Mouse (Mus musculus) kidney, postnatal 36 days (tissue): ENCODE data around the gene Scube1.

ENCODE experiments used
- DNase-seq, 2 experiments: peaks; one replicate each; pipeline ENCODE4 v3.0.0; 2021 to 2022; ENCODE audit warnings: mixed read lengths in 2 of 2

The Scube1 gene

DNA sequence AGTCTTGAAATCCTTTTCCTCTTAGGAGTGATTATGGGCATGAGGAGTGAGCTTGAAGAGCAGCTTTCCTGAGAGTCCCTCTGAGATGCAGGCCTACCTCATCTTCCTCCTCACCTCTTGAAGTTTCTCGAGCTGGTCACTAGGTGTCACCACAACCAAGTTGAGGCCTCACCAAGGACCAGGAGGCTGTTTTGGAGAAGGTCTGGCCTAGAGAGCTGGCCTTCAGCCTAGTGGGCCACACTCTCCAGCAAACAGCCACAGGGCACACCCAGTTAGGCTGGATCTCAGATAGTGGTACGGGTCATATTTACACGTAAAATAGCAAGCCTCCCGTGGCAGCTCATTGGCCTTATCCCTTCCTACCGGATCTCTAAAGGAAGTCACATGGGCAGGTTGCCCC lies 60.1 kb downstream of the Scube1 start:
- DNase-seq = peak; percentile 35 to 64

DNA sequence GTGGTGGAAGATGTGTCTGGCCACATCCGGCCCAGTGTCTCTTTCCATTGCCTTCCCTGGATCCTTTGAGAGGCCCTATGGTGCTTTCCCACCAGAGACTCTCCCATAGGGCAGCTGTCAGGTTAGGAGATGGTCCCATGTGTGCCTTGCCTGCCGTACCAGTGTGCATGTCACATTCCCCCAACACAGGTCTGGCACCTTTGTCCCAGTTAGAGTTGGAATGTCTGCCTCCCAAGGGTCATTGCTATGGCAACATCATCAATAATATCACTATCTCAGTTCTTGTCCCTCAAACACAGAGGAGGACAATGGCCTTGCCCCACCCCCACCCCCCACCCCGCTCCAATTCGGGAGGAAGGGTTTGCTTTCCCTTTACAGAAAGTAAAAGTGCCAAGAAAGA lies 61.8 kb downstream of the Scube1 start:
- DNase-seq = no peak

DNA sequence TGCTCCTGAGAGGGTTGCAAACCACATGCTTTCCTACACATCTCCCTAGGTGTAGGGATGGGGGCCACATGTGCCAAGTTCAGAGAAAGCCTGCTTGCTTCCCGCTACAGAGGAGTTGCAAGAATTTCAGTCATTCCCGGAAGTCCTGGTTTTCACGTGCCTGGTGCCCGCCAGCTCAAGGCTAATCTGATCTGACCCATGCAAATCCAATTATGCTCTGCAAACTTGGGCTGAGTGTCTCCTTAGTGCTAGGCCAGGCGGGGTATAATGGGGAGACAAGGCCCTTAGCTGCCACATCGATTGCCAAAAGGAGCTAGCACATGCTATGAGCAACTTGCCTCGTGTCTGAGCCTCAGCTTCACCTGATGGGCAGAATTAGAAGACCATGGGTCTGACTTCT lies 62.7 kb downstream of the Scube1 start:
- DNase-seq = no peak

DNA sequence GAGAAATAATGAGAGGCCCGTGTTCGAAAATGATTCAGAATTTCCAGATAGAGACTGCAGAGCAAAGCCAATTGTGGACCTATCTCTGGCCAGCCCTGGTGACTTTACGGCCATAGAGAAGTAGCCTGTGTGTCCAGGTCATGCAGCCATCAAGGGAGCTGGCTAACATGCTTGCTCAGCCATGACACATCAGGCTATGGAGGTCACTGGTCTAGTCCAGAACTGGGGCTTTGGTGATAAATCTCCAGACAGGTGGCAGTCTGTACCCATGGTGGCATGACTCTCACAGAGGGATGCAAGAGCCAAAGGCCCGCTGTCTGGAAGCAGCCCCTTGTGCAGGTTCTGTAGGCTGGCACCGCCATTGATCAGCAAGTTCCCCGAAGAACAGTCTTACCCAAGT lies 82.3 kb downstream of the Scube1 start:
- DNase-seq = no peak

DNA sequence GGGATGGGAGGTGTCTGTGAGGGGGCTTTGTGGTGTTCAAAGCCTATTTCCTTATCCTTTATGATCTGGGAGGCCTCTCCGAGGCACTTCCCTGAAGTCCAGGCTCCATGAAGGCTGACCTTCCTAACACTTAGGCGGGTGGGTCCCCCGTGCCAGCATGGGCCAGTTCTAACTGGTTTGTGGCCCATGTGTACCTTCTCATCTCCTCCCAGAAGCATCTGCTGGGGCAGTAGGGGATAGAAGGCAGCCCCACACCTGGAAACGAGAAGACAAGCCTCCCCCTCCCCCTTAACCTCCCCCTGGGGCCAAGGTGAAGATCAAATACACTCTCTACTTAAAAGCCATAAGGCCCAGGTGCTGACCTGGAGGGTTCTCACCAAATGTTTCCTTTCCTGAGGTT lies 84.6 kb downstream of the Scube1 start:
- no peak for DNase-seq

DNA sequence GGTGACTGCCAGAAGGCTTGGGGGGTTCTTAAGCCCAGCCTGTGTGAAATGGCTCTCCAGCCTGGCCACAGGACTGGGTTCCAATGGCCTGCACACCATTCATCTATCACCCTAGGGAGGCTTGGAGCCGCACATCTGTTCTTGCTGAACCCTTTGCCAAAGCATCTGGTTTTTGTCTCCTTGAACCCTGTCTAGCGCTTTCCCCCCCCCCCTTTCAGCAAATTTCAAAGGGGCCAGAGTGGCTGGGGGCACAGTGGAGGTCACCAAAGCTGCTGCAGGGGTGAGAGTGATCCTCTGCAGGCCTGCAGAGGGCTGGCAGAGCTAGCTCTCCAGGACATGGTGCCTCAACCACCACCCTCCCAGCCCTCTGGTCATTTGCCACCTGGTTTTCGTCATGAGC lies 85.7 kb downstream of the Scube1 start:
- no peak for DNase-seq

DNA sequence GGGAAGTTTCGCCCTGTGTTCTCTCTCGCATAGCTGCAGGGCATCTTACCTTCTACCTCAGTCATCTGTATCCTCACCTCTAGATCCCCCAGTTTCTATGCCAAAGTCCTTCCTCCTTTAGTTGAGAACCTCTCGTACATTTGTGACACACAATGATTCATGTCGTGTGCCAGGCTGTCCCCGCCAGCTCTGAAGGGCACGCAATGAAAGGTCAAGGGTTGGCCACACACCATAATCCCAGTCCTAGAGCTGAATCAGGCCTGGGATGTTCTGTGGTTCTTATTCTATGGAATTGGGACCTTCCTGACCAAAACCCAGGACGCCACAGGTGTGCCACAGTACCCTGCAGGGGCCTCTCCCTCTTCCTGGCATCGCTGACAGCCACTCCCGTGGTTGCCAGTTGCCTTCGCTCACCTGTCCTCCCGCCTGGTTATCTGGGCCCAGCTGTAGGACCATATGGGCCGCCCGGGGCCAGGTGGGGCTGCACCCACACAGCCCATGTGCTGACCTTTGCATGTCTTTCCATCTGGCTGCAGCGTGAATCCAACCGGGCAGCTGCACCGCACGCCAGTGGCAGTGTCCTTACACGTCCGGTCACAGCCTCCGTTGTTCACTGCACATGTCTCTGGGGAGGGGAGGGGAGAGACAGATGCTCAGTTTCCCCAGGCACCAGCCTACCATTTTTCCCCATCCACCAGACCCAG lies 86.5 kb downstream of the Scube1 start:
- DNase-seq = no peak

GRCm38 (mm10) chr15:83636759-83637158 lies 88.1 kb downstream of the Scube1 start:
- no peak for DNase-seq

DNA sequence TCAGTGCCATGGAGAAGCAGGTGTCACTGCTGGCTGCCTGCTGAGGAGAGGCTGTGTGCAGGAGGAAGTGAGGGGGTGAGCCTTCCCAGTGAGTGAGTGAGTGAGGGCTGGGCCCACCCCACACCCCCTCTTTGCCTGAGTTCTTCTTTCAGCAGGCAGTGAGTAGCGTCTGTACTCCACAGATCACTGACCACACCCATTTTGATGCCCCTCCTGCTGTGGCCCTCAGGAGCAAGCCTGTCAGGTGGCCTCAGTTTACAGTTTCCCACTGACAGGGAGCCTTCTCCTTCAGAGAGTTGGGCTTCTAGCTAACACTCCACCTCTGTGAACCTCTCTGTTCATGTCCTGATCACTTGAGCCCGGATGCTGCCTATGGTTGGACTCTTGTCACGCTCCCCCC lies 89.6 kb downstream of the Scube1 start:
- no peak for DNase-seq

DNA sequence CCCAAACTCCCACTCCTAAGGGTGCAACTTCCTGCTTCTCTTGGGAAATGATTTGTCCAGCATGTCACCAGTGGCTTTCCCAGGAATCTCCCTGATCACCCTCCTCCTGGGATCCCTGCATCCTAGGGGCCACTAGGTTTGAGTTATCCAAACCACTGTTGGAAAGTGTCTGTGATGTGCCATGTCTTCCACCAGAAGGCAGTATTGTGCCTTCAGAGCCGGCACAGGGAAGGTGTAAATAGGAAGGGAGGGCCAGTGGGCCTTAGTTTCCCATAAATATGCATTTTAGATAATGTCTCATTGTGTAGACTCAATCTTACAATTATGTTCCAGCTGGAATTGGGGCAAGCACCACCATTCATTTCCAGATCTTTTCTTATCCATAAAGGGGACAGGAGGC lies 90.7 kb downstream of the Scube1 start:
- peak in 1 of 2 experiments; percentile 7 for DNase-seq

GRCm38 (mm10) chr15:83631071-83631470 lies 93.8 kb downstream of the Scube1 start:
- no peak for DNase-seq

- DNase-seq = no peak
Observed at GRCm38 (mm10) chr15:83629716-83630115, 95.1 kb downstream of the Scube1 start.

DNA sequence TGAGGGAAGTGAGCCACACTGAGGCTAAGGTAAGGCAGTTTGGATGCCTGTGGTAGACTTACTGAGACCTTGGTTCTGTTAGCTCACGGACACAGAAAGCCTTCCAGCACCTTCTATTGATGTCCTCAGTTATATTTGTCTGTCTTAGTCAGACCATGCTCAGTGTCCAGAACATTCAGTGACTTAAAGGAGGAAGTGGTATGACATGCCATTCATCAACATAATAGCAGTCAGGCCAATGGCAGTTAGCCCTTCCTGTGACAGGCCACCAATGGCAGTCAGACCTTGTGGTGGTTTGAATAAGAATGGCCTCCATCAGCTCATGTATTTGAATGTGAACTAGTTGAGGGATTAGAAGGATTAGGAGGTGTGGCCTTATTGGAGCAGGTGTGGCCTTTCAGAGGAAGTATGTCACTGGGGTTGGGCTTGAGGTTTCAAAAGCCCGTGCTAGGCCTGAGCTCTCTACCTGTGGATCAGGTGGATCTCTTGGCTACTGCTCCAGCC lies 98.6 kb downstream of the Scube1 start:
- DNase-seq = no peak

DNA sequence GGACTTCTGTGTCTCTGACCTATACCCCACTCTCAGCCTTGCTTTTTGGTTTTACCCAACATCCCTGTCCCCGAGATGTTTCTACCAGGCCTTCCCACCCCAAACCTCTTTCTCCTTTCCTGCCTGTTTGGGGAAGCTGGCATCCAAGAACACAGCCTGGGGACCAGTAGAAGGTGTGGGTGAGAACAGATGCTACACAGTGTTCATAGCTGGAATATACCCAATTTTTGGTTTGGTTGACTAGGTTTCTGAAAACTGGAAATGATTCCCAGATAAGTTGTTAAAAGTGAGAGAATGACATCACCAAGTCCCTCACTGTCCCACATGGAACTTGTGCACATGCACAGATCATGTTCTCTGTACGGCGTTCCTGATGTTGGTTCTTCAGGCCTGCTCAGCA lies 109.6 kb downstream of the Scube1 start:
- no peak for DNase-seq

GRCm38 (mm10) chr15:83607115-83607802 lies 117.6 kb downstream of the Scube1 start:
- peak; percentile 73 to 86 for DNase-seq

DNA sequence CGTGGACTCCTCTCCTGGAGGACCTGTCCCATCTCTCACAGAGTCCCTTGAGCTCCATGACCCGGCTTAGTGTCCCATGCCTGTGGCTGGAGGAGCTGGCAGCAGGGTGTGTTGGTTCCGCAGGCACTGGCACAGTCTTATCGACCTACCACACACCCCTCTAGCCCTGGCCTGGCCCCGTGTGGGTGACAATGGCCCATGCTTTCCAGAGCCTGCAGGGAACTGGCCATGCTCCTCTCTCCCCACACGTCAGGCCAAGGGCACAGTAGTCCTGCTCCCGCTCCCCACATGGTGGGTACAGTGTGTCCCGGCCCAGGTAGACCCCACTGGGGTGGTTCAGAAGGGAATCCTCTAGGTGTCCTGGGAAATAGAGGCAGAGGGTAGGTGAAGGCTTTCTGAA lies 118.1 kb downstream of the Scube1 start:
- no peak for DNase-seq

GRCm38 (mm10) chr15:83606216-83606615 lies 118.6 kb downstream of the Scube1 start:
- DNase-seq = no peak

- DNase-seq = no peak
Observed at GRCm38 (mm10) chr15:83603426-83603825, 121.4 kb downstream of the Scube1 start.

GRCm38 (mm10) chr15:83603046-83603396 lies 121.8 kb downstream of the Scube1 start:
- no peak for DNase-seq

DNA sequence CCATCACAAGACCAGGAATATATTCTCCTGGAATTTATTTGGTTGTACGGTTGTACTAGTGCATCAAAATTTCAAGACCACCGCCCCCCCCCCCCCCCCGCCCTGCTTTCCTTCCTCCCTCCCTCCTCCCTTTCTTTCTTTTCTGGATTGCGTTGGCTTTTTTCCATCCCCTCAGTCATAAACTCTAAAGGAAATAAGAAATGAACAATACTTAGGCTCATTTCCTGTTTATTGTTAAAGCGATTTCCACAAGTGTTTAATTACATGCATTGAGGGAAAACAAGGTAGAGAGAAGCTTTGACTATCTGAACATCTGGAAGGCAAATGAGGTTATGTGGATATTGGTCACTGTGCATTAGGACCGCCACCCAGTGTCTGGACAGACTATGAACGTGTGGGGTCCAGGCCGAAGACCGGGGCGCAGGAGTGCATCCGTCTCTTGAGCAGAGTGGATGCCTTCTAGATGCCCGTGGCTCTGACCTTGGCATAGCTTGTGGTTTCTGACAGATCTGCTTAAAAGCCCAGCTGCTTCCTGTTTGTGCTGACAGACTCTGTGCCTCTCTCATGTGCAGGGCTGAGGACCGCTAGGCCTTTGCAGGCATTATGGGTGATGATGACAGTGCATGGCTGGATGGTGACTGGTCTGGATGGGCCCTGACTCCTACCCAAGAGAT lies 122.3 kb downstream of the Scube1 start:
- peak; percentile 30 to 55 for DNase-seq

GRCm38 (mm10) chr15:83601185-83601584 lies 123.6 kb downstream of the Scube1 start:
- no peak for DNase-seq

- DNase-seq = no peak
Observed at GRCm38 (mm10) chr15:83596833-83597232, 128.0 kb downstream of the Scube1 start.

DNA sequence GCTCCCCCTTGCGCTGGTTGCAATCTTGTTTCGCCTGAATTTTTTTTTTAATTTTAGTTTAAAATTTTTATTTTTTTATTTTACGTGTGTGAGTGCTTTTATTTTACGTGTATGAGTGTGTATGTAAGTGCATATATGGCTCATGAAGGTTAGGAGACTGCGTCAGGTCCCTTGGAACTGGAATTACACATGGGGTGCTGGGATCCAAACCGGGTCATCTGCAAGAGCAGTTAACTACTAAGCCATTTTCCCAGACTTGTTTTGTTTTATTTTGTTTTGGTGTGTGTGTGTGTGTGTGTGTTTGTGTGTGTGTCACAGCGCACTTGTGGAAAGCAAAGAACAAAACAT lies 129.5 kb downstream of the Scube1 start:
- no peak for DNase-seq
